Comparison of ENCODE assay signal across 8 mouse cellular contexts in genomic region chr17:48001586-48002361, GRCm38 (mm10). TPM values are rescaled to one million over a fixed set of nuclear protein-coding genes. Genes with fewer than 3 reads are reported as not detected.
DNase-seq lines count a peak whose midpoint lies in the region; ATAC-seq lines count a peak whose summit lies in the region.

No protein-coding gene starts in this region.

- no peaks in the 10 kb centered on the region for H3K27me3 ChIP-seq in forebrain, embryonic 14.5 days (replicated peaks; ENCODE audit: control insufficient read depth, insufficient read depth, low read length)

- ATAC-seq in forebrain, embryonic 14.5 days = peak; percentile 95
- peak; percentile 83 to 90 for ATAC-seq in hematopoietic stem cell, adult 5-6 weeks (replicated peaks in 1 of 2; ENCODE audit: insufficient read depth in 1 of 2, low FRiP score in 2 of 2, low TSS enrichment in 1 of 2, low read depth in 1 of 2, poor library complexity in 2 of 2, severe bottlenecking in 2 of 2)

- peak; percentile 43 for DNase-seq in ovary, adult 18-20 months (ENCODE audit: low spot score)
- no peak for DNase-seq in ovary, postnatal 10 days (ENCODE audit: low spot score)
- DNase-seq in c-Kit-positive CD71-positive TER-119-positive erythroid progenitor cells, embryonic 14.5 days (ENCODE audit: low spot score) = peak; percentile 66
- peak; percentile 86 for DNase-seq in forebrain, embryonic 14.5 days (ENCODE audit: low spot score)
- peak; percentile 9 to 17 for DNase-seq in layer of hippocampus, adult 8-10 months (ENCODE audit: low spot score in 2 of 2)
- peak; percentile 92 for DNase-seq in lung, postnatal 25 days (ENCODE audit: low spot score)
- peak; percentile 82 for DNase-seq in retina, postnatal 1 day

- WGBS in forebrain, embryonic 14.5 days = 4% methylated on average over 21 of the region's 21 CpGs

- H3K9ac ChIP-seq in forebrain, embryonic 14.5 days (ENCODE audit: low read length) = peak overlapping the region; percentile 58

- peak overlapping the region; percentile 63 for H3K27ac ChIP-seq in forebrain, embryonic 14.5 days (ENCODE audit: low read depth, low read length)

- peaks cover 6% of the 10 kb centered on the region for H3K4me1 ChIP-seq in forebrain, embryonic 14.5 days (ENCODE audit: control insufficient read depth, insufficient read depth, low read length)

- no peaks in the 10 kb centered on the region for H3K36me3 ChIP-seq in forebrain, embryonic 14.5 days (ENCODE audit: control insufficient read depth, insufficient read depth, low read length)

- H3K4me3 ChIP-seq in forebrain, embryonic 14.5 days (ENCODE audit: low read depth, low read length) = peak overlapping the region; percentile 28

- peak overlapping the region; percentile 57 for H3K4me2 ChIP-seq in forebrain, embryonic 14.5 days (ENCODE audit: low read length)

- no peaks in the 10 kb centered on the region for H3K9me3 ChIP-seq in forebrain, embryonic 14.5 days (replicated peaks; ENCODE audit: control insufficient read depth, low read length)

RNA-seq across cellular contexts. Expression of gene 1700122O11Rik, which starts 36.3 kb away (rescaled TPM):
- polyA plus RNA-seq in forebrain, embryonic 14.5 days (2014; fragmentation: Nextera tagmentation; extraction: Ambion mirVana) = not detected in 2 replicates
- total RNA-seq in hematopoietic stem cell, adult 5-6 weeks (2017) = not detected in 2 replicates
- total RNA-seq in layer of hippocampus, adult 8-10 months (2022) = not detected
